Mouse (Mus musculus): ENCODE measurements at regions not wholly inside any gene's neighbourhood (a gene's known extent, or its start where the extent isn't known, plus 50 kb on each side); places are given as distances from the start of the nearest gene placed in this dataset.

- Histone ChIP-seq H3K4me3 (ENCODE audit: insufficient read depth, low read depth, low read length) (no peak overlapping the region), H3K27me3 (replicated peaks; ENCODE audit: control insufficient read depth, insufficient read depth, low read length) (no peaks in the 10 kb centered on the region), H3K27ac (ENCODE audit: insufficient read depth, low read depth, low read length) (no peak overlapping the region), H3K4me1 (ENCODE audit: control insufficient read depth, insufficient read depth, low read length) (no peaks in the 10 kb centered on the region), H3K36me3 (ENCODE audit: control insufficient read depth, insufficient read depth, low read length) (no peaks in the 10 kb centered on the region)
- 20% methylated on average over 6 of the region's 6 CpGs for WGBS
- TF ChIP-seq CTCF (conservative IDR thresholded peaks at IDR 0.05; ENCODE audit: insufficient read depth, insufficient read length, low read depth, low read length) (no peak), POLR2A (IDR thresholded peaks at IDR 0.05; ENCODE audit: low read depth, low read length) (no peak)
- peak; percentile 78 for DNase-seq
These were observed 70.0 kb upstream of the Tll1 start for GRCm38 (mm10) chr8:64276058-64276457.

GRCm38 (mm10) chr8:64265304-64265945 is 59.4 kb upstream of the Tll1 start:
- Histone ChIP-seq H3K36me3 (ENCODE audit: control insufficient read depth, insufficient read depth, low read length) (no peaks in the 10 kb centered on the region), H3K27me3 (replicated peaks; ENCODE audit: control insufficient read depth, insufficient read depth, low read length) (no peaks in the 10 kb centered on the region), H3K4me3 (ENCODE audit: insufficient read depth, low read depth, low read length) (no peak overlapping the region), H3K27ac (ENCODE audit: insufficient read depth, low read depth, low read length) (peak overlapping the region; percentile 56; the same call in 1 of the 2 replicates), H3K4me1 (ENCODE audit: control insufficient read depth, insufficient read depth, low read length) (no peaks in the 10 kb centered on the region)
- peak; percentile 55 for DNase-seq
- WGBS = 54% methylated on average over 6 of the region's 6 CpGs
- TF ChIP-seq POLR2A (IDR thresholded peaks at IDR 0.05; ENCODE audit: low read depth, low read length) (no peak), CTCF (conservative IDR thresholded peaks at IDR 0.05; ENCODE audit: insufficient read depth, insufficient read length, low read depth, low read length) (no peak)
